Mouse (Mus musculus) liver, embryonic 14.5 days (tissue): Measurements from ENCODE around the gene Agap1.

ENCODE experiments used
- CTCF ChIP-seq: IDR thresholded peaks from 2 replicates; pipeline ENCODE4 v1.5.1; 2016; ENCODE audit warnings: antibody characterized with exemption, low read depth, control low read depth
- EP300 ChIP-seq: IDR thresholded peaks from 2 replicates; pipeline ENCODE4 v1.6.1; 2016; ENCODE audit warnings: antibody characterized with exemption, low read depth

- no peak for TF ChIP-seq CTCF
- no peak for TF ChIP-seq EP300
Observed at GRCm38 (mm10) chr1:89895801-89896200, 441.2 kb downstream of the Agap1 start.
